Mouse (Mus musculus) stomach, postnatal 0 days (tissue): ENCODE measurements around the gene Mapkapk5. TPM values are rescaled to one million over a fixed set of nuclear protein-coding genes. Genes with fewer than 3 reads are reported as not detected.

Experiments
- ATAC-seq: fragments of 200-750 bp; cut with Nextera tagmentation; 2 replicates; pipeline ENCODE4 v1.8.0; 2017; ENCODE audit not compliant: low FRiP score, low TSS enrichment
- DNase-seq: peaks from one replicate; pipeline ENCODE4 v3.0.0-alpha.2; 2016; ENCODE audit warnings: low spot score
- H3K27ac ChIP-seq: fragments of 300-500 bp; sonication (generic); replicated peaks from 2 replicates; pipeline ENCODE4 v1.5.1; 2014; ENCODE audit warnings: mild to moderate bottlenecking, control low read depth
- H3K27me3 ChIP-seq: fragments of 300-500 bp; sonication (generic); 2 replicates; pipeline ENCODE4 v1.6.1; 2014; ENCODE audit warnings: low read length; ENCODE audit not compliant: control insufficient read depth, insufficient read depth
- H3K36me3 ChIP-seq: fragments of 300-500 bp; sonication (generic); 2 replicates; pipeline ENCODE4 v1.6.1; 2014; ENCODE audit warnings: low read length, mixed read lengths; ENCODE audit not compliant: control insufficient read depth, insufficient read depth
- H3K4me1 ChIP-seq: fragments of 300-500 bp; sonication (generic); replicated peaks from 2 replicates; pipeline ENCODE4 v1.6.1; 2014; ENCODE audit warnings: antibody characterized with exemption; ENCODE audit not compliant: control insufficient read depth, insufficient read depth
- H3K4me2 ChIP-seq: fragments of 300-500 bp; sonication (generic); replicated peaks from 2 replicates; pipeline ENCODE4 v1.6.1; 2014; ENCODE audit warnings: low read depth, mild to moderate bottlenecking, control low read depth, moderate library complexity
- H3K4me3 ChIP-seq: fragments of 300-500 bp; sonication (generic); 2 replicates; pipeline ENCODE4 v1.5.1; 2014; ENCODE audit warnings: low read depth, low read length, control low read depth
- H3K9ac ChIP-seq: fragments of 300-500 bp; sonication (generic); 2 replicates; pipeline ENCODE4 v1.6.1; 2014; ENCODE audit warnings: mild to moderate bottlenecking, low read length, control low read depth, mixed read lengths
- H3K9me3 ChIP-seq: fragments of 300-500 bp; sonication (generic); 2 replicates; pipeline ENCODE4 v1.6.1; 2016; ENCODE audit warnings: low read length; ENCODE audit not compliant: control insufficient read depth
- CTCF ChIP-seq: IDR thresholded peaks from 2 replicates; pipeline ENCODE4 v1.5.1; 2016; ENCODE audit warnings: antibody characterized with exemption, low read depth, mild to moderate bottlenecking, moderate library complexity
- EP300 ChIP-seq: optimal IDR thresholded peaks from 2 replicates; pipeline ENCODE3; 2016; ENCODE audit warnings: antibody characterized with exemption
- WGBS: fragments of 180-500 bp; shearing (Covaris S2); extraction: QIAGEN DNeasy Blood & Tissue Kit; methylation state at CpG from one replicate; pipeline ENCODE4 v1.1.7; 2014; 5-methylcytosine and 5-hydroxymethylcytosine counted together
- polyA plus RNA-seq: library from polyadenylated mRNA; unstranded; fragments of >200 nt; fragmentation: Nextera tagmentation; extraction: Ambion mirVana; gene quantifications from 2 replicates; pipeline ENCODE4 v1.2.1, GENCODE M21; 2015

Gene Mapkapk5
- polyA plus RNA-seq, 1 experiment from 2014 or later = 25.0 TPM

DNA sequence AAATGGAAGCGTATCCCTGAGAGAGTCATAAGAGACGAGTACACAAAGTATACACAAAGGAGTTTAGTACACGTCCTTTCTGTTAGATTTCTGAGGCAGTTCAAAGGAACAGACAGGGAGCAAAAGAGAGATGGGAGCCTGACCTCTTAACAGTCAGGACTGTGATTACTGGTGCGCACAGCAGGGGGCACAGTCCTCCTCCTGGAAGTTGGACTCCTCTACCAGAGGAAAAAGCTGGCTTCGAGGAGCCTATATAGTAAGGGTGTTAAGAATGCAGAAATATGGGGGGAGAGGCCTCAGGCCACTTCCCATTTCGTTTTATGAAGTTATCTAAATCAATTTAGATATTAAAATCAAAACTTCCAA is 808 bp upstream of the Mapkapk5 start:
- peak overlapping the region; percentile 98 for H3K9ac ChIP-seq
- peak overlapping the region; percentile 93 for H3K4me3 ChIP-seq
- H3K36me3 ChIP-seq = no peaks in the 10 kb centered on the region
- TF ChIP-seq CTCF = peak; percentile 83
- TF ChIP-seq EP300 = no peak
- peak overlapping the region; percentile 95; the same call in 1 of the 2 replicates for H3K27ac ChIP-seq
- WGBS = 16% methylated on average over 6 of the region's 6 CpGs
- H3K27me3 ChIP-seq = no peaks in the 10 kb centered on the region
- DNase-seq (peak; percentile 69), ATAC-seq (peak; percentile 55)
- 0 out of 2 replicates have a peak, but pooled peaks cover 2% of the 10 kb centered on the region for H3K4me1 ChIP-seq
- no peaks in the 10 kb centered on the region for H3K9me3 ChIP-seq
- peak overlapping the region; percentile 88 for H3K4me2 ChIP-seq

DNA sequence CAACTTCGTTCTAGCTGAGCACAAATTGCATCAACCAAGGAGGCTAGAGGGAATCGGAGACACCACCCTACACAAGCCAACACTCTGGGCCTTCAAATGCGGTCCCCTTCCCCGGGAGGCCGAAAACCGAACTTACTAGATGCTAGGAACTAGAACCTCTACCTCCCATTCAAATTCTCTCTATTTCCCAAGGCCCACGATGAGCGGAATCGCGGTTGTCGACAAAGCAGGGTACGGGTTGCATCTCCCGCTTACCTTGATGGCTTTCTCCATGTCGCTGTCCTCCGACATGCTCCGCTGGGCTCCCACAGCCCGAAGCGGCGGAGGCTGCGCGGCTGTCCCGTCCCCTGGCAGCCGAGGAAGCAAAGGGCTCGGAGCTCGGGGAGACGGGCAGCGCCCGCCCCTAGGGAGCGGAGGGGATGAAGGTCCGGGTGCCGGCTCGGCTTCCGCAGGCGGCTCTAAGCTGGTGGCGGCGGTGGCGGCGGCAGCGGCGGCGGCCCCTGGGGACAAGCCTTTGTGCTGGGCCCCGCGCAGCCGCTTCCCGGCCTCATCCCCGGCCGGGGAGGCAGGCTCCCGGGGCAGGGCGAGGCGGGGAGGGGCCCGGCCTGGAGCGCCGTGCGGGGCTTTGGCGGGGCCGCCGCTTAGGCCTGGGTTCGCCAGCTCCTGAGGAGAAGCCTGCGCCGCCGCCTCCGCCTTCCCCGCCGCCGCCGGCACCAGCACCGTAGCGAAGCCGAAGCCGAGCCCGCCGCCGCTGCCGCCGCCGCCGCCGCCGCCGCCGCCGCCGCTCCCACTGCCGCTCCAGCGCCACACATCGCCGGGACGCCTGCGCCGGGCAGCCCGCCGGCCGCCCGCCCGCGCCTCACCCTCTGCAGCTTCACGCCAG is 554 bp downstream of the Mapkapk5 start, which contains the start of the genes Adam1a and Gm42878:
TSS of gene Adam1a (minus strand) at position 573 of the 883 bp plus-strand sequence.
TSS of gene Gm42878 (minus strand) at position 573 of the 883 bp plus-strand sequence.
- Histone ChIP-seq H3K4me3 (peak within 1 kb of the TSS; percentile 93), H3K27ac (peak within 1 kb of the TSS; percentile 95), H3K27me3 (no peaks in the 10 kb centered on the region), H3K4me2 (peak within 1 kb of the TSS; percentile 88), H3K4me1 (0 out of 2 replicates have a peak, but pooled peaks cover 2% of the 10 kb centered on the region), H3K9me3 (no peaks in the 10 kb centered on the region), H3K9ac (peak within 1 kb of the TSS; percentile 98), H3K36me3 (no peaks in the 10 kb centered on the region)
- WGBS = under 1% methylated on average over 61 of the region's 97 CpGs
- TF ChIP-seq CTCF (no peak), EP300 (no peak)
- DNase-seq (peak; percentile 68), ATAC-seq (peak; percentile 73)

DNA sequence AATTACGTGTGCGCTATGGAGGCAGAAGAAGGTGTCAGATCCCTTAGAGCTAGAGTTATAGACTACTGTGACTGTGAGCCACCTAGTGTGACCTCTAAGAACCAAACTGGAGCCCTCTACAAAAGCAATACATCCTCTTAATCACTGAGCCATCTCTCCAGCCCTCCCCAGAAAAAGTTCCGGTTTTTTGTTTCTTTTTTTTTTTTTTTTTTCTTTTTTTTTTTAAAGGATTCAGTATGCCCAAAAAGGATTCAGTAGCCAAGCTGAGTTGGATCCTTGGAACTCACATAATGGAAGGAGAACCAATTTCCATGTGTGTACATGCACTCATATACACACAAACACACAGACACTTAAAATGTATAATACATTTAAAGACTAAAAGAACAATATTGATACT is 2.3 kb downstream of the Mapkapk5 start:
- DNase-seq (no peak), ATAC-seq (no peak)
- H3K36me3 ChIP-seq = no peaks in the 10 kb centered on the region
- H3K4me3 ChIP-seq = no peak overlapping the region
- TF ChIP-seq CTCF (no peak), EP300 (no peak)
- no peak overlapping the region for H3K27ac ChIP-seq
- no peaks in the 10 kb centered on the region for H3K9me3 ChIP-seq
- WGBS = 75% methylated on average over 3 of the region's 3 CpGs
- H3K4me1 ChIP-seq = 0 out of 2 replicates have a peak, but pooled peaks cover 2% of the 10 kb centered on the region
- H3K27me3 ChIP-seq = no peaks in the 10 kb centered on the region
- H3K9ac ChIP-seq = no peak overlapping the region
- no peak overlapping the region for H3K4me2 ChIP-seq

DNA sequence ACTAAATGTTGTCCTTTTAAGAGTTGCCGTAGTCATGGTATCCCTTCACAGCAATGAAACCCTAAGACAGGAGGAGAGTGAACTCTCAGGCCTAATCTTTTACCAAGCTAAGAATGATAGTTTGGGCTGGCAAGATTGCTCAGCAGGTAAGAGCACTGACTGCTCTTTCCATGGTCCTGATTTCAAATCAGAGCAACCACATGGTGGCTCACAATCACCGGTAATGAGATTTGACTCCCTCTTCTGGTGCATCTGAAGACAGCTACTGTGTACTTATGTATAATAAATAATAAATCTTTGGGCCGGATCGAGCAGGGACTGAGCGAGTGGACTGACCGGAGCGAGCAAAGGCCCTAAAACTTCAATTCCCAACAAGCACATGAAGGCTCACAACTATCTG is 4.5 kb downstream of the Mapkapk5 start:
- H3K27ac ChIP-seq = no peak overlapping the region
- H3K9ac ChIP-seq = no peak overlapping the region
- H3K9me3 ChIP-seq = no peaks in the 10 kb centered on the region
- H3K4me2 ChIP-seq = no peak overlapping the region
- H3K4me1 ChIP-seq = 0 out of 2 replicates have a peak, but pooled peaks cover 2% of the 10 kb centered on the region
- ATAC-seq = no peak
- H3K36me3 ChIP-seq = peaks cover 5% of the 10 kb centered on the region; the same call in 1 of the 2 replicates
- WGBS = 74% methylated on average over 7 of the region's 7 CpGs
- TF ChIP-seq EP300 (no peak), CTCF (peak; percentile 51)
- H3K27me3 ChIP-seq = no peaks in the 10 kb centered on the region
- no peak overlapping the region for H3K4me3 ChIP-seq
- no peak for DNase-seq

DNA sequence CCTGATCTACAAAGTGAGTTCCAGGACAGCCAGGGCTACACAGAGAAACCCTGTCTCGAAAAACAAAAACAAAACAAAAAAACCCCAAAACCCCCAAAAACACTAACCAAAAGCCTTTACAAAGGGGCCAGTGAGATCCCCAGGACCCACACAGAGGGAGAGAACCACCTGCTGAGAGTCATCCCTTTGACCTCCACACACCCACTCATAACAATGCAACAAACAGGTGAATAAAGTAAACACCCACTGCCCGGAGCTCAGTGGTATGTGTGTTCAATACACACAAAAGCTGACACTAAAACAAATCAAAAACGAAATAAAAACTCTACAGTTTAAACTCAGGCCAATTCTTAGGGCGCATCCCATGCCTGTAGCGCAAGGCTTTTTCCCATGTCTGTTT is 5.6 kb downstream of the Mapkapk5 start:
- DNase-seq (no peak), ATAC-seq (no peak)
- Histone ChIP-seq H3K4me3 (no peak overlapping the region), H3K4me1 (0 out of 2 replicates have a peak, but pooled peaks cover 2% of the 10 kb centered on the region), H3K4me2 (no peak overlapping the region), H3K9me3 (no peaks in the 10 kb centered on the region), H3K27ac (no peak overlapping the region), H3K9ac (no peak overlapping the region), H3K27me3 (no peaks in the 10 kb centered on the region), H3K36me3 (peaks cover 13% of the 10 kb centered on the region)
- TF ChIP-seq CTCF (no peak), EP300 (no peak)
- 88% methylated on average over 5 of the region's 5 CpGs for WGBS

DNA sequence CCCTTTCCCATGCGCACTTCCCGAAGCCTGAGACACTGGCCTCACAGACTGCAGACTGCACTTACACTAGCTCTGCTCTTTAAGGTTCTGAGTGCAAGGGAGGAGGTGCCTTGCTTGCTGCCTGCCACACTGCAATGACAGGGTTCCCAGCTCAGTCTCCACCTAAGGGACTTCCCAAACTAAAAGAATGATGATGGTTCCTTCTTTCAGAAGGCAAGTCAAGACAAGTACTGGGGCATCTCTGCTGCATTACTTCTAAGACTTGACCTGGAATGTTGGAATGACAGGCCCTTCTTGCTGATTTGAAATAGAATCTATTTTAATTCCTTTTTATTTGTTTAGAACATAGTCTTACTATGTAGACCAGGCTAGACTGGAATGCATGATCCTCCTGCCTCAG is 8.1 kb downstream of the Mapkapk5 start:
- H3K4me2 ChIP-seq = no peak overlapping the region
- no peaks in the 10 kb centered on the region for H3K9me3 ChIP-seq
- H3K36me3 ChIP-seq = peaks cover 25% of the 10 kb centered on the region
- 92% methylated on average over 2 of the region's 2 CpGs for WGBS
- TF ChIP-seq EP300 (no peak), CTCF (no peak)
- H3K9ac ChIP-seq = no peak overlapping the region
- DNase-seq (no peak), ATAC-seq (no peak)
- H3K27ac ChIP-seq = no peak overlapping the region
- H3K4me1 ChIP-seq = no peaks in the 10 kb centered on the region
- H3K27me3 ChIP-seq = no peaks in the 10 kb centered on the region
- no peak overlapping the region for H3K4me3 ChIP-seq
